Mouse (Mus musculus): ENCODE results near the gene Gatc. TPM values are rescaled to one million over a fixed set of nuclear protein-coding genes. Genes with fewer than 3 reads are reported as not detected.

Gatc gene
- total and polyA plus RNA-seq, 3 experiments = 15.4 to 24.0 (median 21.1) TPM

Other genes with a start within 250 kb of the Gatc start
- not detected for gene Gm10401, start 242.9 kb downstream of the Gatc start, total RNA-seq (2021)
- not detected in 2 replicates for gene Gm10401, start 242.9 kb downstream of the Gatc start, polyA plus RNA-seq (2012; rRNA removed)
- 100 to 1,000 TPM; 181 to 208 TPM for gene Acads, start 221.8 kb downstream of the Gatc start, total RNA-seq (2021)
- 279 and 310 TPM in 2 replicates for gene Acads, start 221.8 kb downstream of the Gatc start, polyA plus RNA-seq (2012; rRNA removed)
- 10 to 100 TPM; 32.0 to 44.8 TPM for gene Unc119b, start 206.2 kb downstream of the Gatc start, total RNA-seq (2021)
- 37.5 and 39.2 TPM in 2 replicates for gene Unc119b, start 206.2 kb downstream of the Gatc start, polyA plus RNA-seq (2012; rRNA removed)
- 100 to 1,000 TPM; 165 to 185 TPM for gene Mlec, start 183.0 kb downstream of the Gatc start, total RNA-seq (2021)
- gene Mlec, start 183.0 kb downstream of the Gatc start, polyA plus RNA-seq (2012; rRNA removed) = 74.7 and 96.9 TPM in 2 replicates
- gene Cabp1, start 146.8 kb downstream of the Gatc start, total RNA-seq (2021) = 10 to 100 TPM; 37.7 to 57.1 TPM
- 45.7 and 61.7 TPM in 2 replicates for gene Cabp1, start 146.8 kb downstream of the Gatc start, polyA plus RNA-seq (2012; rRNA removed)
- 10 to 100 TPM; 53.1 to 84.0 TPM for gene Pop5, start 105.3 kb downstream of the Gatc start, total RNA-seq (2021)
- 194 and 250 TPM in 2 replicates for gene Pop5, start 105.3 kb downstream of the Gatc start, polyA plus RNA-seq (2012; rRNA removed)
- 100 to 1,000 TPM; 225 to 258 TPM for gene Rnf10, start 68.3 kb downstream of the Gatc start, total RNA-seq (2021)
- gene Rnf10, start 68.3 kb downstream of the Gatc start, polyA plus RNA-seq (2012; rRNA removed) = 212 and 287 TPM in 2 replicates
- gene Coq5, start 61.5 kb downstream of the Gatc start, total RNA-seq (2021) = 10 to 100 TPM; 52.5 to 68.0 TPM
- 14.6 and 15.7 TPM in 2 replicates for gene Coq5, start 61.5 kb downstream of the Gatc start, polyA plus RNA-seq (2012; rRNA removed)
- 100 to 1,000 TPM; 220 to 347 TPM for gene Dynll1, start 40.2 kb downstream of the Gatc start, total RNA-seq (2021)
- gene Dynll1, start 40.2 kb downstream of the Gatc start, polyA plus RNA-seq (2012; rRNA removed) = 38.0 and 45.1 TPM in 2 replicates
- gene Srsf9, start 14.0 kb downstream of the Gatc start, total RNA-seq (2021) = 10 to 100 TPM; 45.8 to 70.1 TPM
- gene Srsf9, start 14.0 kb downstream of the Gatc start, polyA plus RNA-seq (2012; rRNA removed) = 29.1 and 40.4 TPM in 2 replicates
- gene Triap1, start within 50 bp of the Gatc start, total RNA-seq (2021) = 10 to 100 TPM; 35.1 to 40.0 TPM
- 7.9 and 8.6 TPM in 2 replicates for gene Triap1, start within 50 bp of the Gatc start, polyA plus RNA-seq (2012; rRNA removed)
- 1,000 to 10,000 TPM; 1,468 to 1,603 TPM for gene Cox6a1, start 7.8 kb upstream of the Gatc start, total RNA-seq (2021)
- 4,255 and 4,504 TPM in 2 replicates for gene Cox6a1, start 7.8 kb upstream of the Gatc start, polyA plus RNA-seq (2012; rRNA removed)
- gene Msi1, start 88.4 kb upstream of the Gatc start, total RNA-seq (2021) = 10 to 100 TPM; 16.3 to 19.1 TPM
- 24.0 and 29.5 TPM in 2 replicates for gene Msi1, start 88.4 kb upstream of the Gatc start, polyA plus RNA-seq (2012; rRNA removed)
- not detected for gene Pla2g1b, start 125.1 kb upstream of the Gatc start, total RNA-seq (2021)
- gene Pla2g1b, start 125.1 kb upstream of the Gatc start, polyA plus RNA-seq (2012; rRNA removed) = 7.6 TPM in 1 of 2 replicates, not detected in the other
- gene Sirt4, start 143.5 kb upstream of the Gatc start, total RNA-seq (2021) = 10 to 100 TPM; 15.1 to 28.0 TPM
- gene Sirt4, start 143.5 kb upstream of the Gatc start, polyA plus RNA-seq (2012; rRNA removed) = 47.4 and 61.7 TPM in 2 replicates
- 10 to 100 TPM; 39.4 to 47.2 TPM for gene Pxn, start 165.5 kb upstream of the Gatc start, total RNA-seq (2021)
- gene Pxn, start 165.5 kb upstream of the Gatc start, polyA plus RNA-seq (2012; rRNA removed) = 66.9 and 67.5 TPM in 2 replicates
- gene Rplp0, start 218.3 kb upstream of the Gatc start, total RNA-seq (2021) = 100 to 1,000 TPM; 758 to 884 TPM
- gene Rplp0, start 218.3 kb upstream of the Gatc start, polyA plus RNA-seq (2012; rRNA removed) = 1,163 and 1,198 TPM in 2 replicates
- gene Gcn1l1, start 224.1 kb upstream of the Gatc start, total RNA-seq (2021) = 10 to 100 TPM; 48.6 to 51.1 TPM
- gene Gcn1l1, start 224.1 kb upstream of the Gatc start, polyA plus RNA-seq (2012; rRNA removed) = 41.2 and 49.4 TPM in 2 replicates

All from adrenal gland, adult 2 months (tissue).